Mouse (Mus musculus) cerebellum, adult 2 months (tissue): ENCODE results near the gene Wdtc1.

Experiments used
- CTCF ChIP-seq: fragments of 200-500 bp; IDR thresholded peaks from 2 replicates; pipeline ENCODE4 v1.5.1; 2011; ENCODE audit warnings: low read depth, mild to moderate bottlenecking, control low read depth, low read length, moderate library complexity, borderline replicate concordance; ENCODE audit not compliant: insufficient read depth
- POLR2A ChIP-seq: fragments of 200-500 bp; IDR thresholded peaks from 2 replicates; pipeline ENCODE4 v1.6.1; 2011; ENCODE audit warnings: low read length, control low read depth, borderline replicate concordance; ENCODE audit not compliant: insufficient read depth

- TF ChIP-seq CTCF, result no peak
- TF ChIP-seq POLR2A, result no peak
These were observed 45.3 kb upstream of the Wdtc1 start for GRCm38 (mm10) chr4:133398619-133399018.
